Mouse (Mus musculus): Measurements from ENCODE around the gene Fignl2.

DNA sequence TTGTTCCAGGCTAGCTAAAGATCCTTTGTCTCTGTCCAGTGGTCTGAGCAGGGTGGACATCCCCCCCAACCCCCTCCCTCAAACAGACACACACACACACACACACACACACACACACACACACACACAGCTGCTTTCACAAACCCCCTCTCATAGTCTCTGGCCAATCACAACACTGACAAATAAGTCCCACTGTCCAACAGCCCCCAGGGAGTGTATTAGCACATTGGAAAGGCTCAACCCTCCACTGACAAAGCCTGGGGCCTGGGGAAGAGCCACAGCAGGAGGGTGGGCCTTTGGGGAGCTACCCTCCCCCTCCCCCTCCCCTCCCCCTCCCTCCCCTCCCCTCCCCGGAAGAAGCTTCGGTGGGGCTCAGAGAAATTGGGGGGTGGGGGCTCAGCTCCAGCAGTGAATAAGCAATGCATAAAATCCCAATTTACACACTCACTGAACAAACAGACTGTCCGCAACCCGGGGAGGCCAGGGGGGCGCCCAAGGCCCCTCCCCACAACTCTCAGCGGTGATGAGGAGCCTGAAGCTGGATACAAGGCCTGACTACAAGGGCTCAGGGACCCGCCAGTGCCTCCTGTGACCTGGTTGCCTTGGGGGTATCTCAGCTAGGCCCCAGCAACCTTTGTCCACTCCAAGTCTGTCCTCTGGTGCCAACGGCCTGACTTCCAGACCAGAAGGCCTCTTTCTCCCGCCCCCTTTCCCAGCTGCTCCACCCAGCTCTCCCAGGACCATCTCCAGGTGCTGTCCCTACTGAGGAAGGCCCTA, 11.3 kb downstream of the Fignl2 start:
- TF ChIP-seq HCFC1 (IDR thresholded peaks at IDR 0.05; ENCODE audit: borderline replicate concordance, insufficient read depth, low read length) (no peak), ZNF384 (IDR thresholded peaks at IDR 0.05; ENCODE audit: low read depth, low read length) (no peak), MAFK (IDR thresholded peaks at IDR 0.05; ENCODE audit: insufficient read depth, low read depth, low read length) (no peak), CHD2 (IDR thresholded peaks at IDR 0.05; ENCODE audit: low read depth, low read length) (no peak), ZC3H11A (IDR thresholded peaks at IDR 0.05; ENCODE audit: borderline replicate concordance, low read depth, low read length) (no peak)

Data from ES-E14 (cell line).